Mouse (Mus musculus) inflammation-experienced regulatory T-cells, adult 6 months (primary cell): ENCODE results near the gene Acbd7. TPM values are rescaled to one million over a fixed set of nuclear protein-coding genes. Genes with fewer than 3 reads are reported as not detected.

Experiments used
- ATAC-seq: one replicate; pipeline ENCODE4 v1.8.0; 2017
- polyA plus RNA-seq, 3 experiments: library from polyadenylated mRNA; unstranded; fragments of 100-300 nt; shearing (Covaris generic); gene quantifications; one replicate each; pipeline ENCODE4 v1.2.1; 2017

The Acbd7 gene
- polyA plus RNA-seq, 3 experiments from 2014 or later = not detected

- no peak for ATAC-seq
These were observed 51.3 kb downstream of the Acbd7 start for GRCm38 (mm10) chr2:3387105-3387860.

Other genes starting within 250 kb of the Acbd7 start
- gene Fam171a1, start 221.9 kb upstream of the Acbd7 start, polyA plus RNA-seq = not detected
- gene Nmt2, start 52.0 kb upstream of the Acbd7 start, polyA plus RNA-seq = 10 to 100 TPM; 41.4 to 64.9 (median 64.0) TPM
- 10 to 100 TPM; 12.1 to 27.4 (median 20.1) TPM for gene Rpp38, start 3.5 kb upstream of the Acbd7 start, polyA plus RNA-seq
- not detected for gene Olah, start 61.0 kb downstream of the Acbd7 start, polyA plus RNA-seq
- gene Meig1, start 86.5 kb downstream of the Acbd7 start, polyA plus RNA-seq = not detected
- gene Dclre1c, start 88.0 kb downstream of the Acbd7 start, polyA plus RNA-seq = 10 to 100 TPM; 16.6 to 18.9 (median 17.0) TPM
- gene Suv39h2, start 138.9 kb downstream of the Acbd7 start, polyA plus RNA-seq = under 1 TPM; 0.25 to 0.88 (median 0.66) TPM
- gene Gm45902, start 176.6 kb downstream of the Acbd7 start, polyA plus RNA-seq = 1 to 10 TPM; 2.9 to 4.5 (median 4.0) TPM
- 100 to 1,000 TPM; 104 to 113 (median 106) TPM for gene Hspa14, start 176.6 kb downstream of the Acbd7 start, polyA plus RNA-seq
- gene Cdnf, start 176.9 kb downstream of the Acbd7 start, polyA plus RNA-seq = under 1 TPM; 0.43 to 0.85 (median 0.61) TPM
- 100 to 1,000 TPM; 193 to 316 (median 202) TPM for gene Fam107b, start 234.3 kb downstream of the Acbd7 start, polyA plus RNA-seq